Mouse (Mus musculus) left cerebral cortex, postnatal 4 days (tissue): ENCODE data around the gene Fndc3b. TPM values are rescaled to one million over a fixed set of nuclear protein-coding genes. Genes with fewer than 3 reads are reported as not detected.

ENCODE experiments used
- DNase-seq: peaks from one replicate; pipeline ENCODE4 v3.0.0-alpha.2; 2022
- intact Hi-C: fragments of 180-260 bp; cut with DNase I; formaldehyde crosslinking; loops from one replicate; pipeline ENCODE4 v1.15.1; 2025
- total RNA-seq, 2 experiments: library from RNA; stranded (reverse); gene quantifications; 2 replicates each; pipeline ENCODE4 v1.2.3; 2021

The Fndc3b gene
- total RNA-seq, 2 experiments from 2014 or later, result 25.9 to 26.4 TPM

- DNase-seq, result no peak
- intact Hi-C loops, result no loop called here
These were observed 110.5 kb downstream of the Fndc3b start for GRCm38 (mm10) chr3:27600645-27601044.

GRCm38 (mm10) chr3:27600197-27600596 is 110.9 kb downstream of the Fndc3b start:
- intact Hi-C loops, result no loop called here
- no peak for DNase-seq

- intact Hi-C loops, result no loop called here
- DNase-seq, result no peak
These were observed 112.4 kb downstream of the Fndc3b start for GRCm38 (mm10) chr3:27598437-27599382.

GRCm38 (mm10) chr3:27593485-27594138 is 117.5 kb downstream of the Fndc3b start:
- DNase-seq, result no peak
- intact Hi-C loops, result no loop called here

GRCm38 (mm10) chr3:27592728-27593484 is 118.2 kb downstream of the Fndc3b start:
- intact Hi-C loops, result no loop called here
- no peak for DNase-seq

- intact Hi-C loops, result no loop called here
- no peak for DNase-seq
These were observed 120.3 kb downstream of the Fndc3b start for GRCm38 (mm10) chr3:27590823-27591222.

GRCm38 (mm10) chr3:27589305-27589704 is 121.8 kb downstream of the Fndc3b start:
- no peak for DNase-seq

GRCm38 (mm10) chr3:27588604-27589003 is 122.5 kb downstream of the Fndc3b start:
- intact Hi-C loops, result no loop called here
- DNase-seq, result no peak

More at GRCm38 (mm10) chr3:27589305-27589704, 121.8 kb downstream of the Fndc3b start:
- intact Hi-C loops, result no loop called here

GRCm38 (mm10) chr3:27584607-27585605 is 126.2 kb downstream of the Fndc3b start:
- intact Hi-C loops, result no loop called here
- DNase-seq, result no peak

GRCm38 (mm10) chr3:27581931-27582840 is 128.9 kb downstream of the Fndc3b start:
- DNase-seq, result no peak

GRCm38 (mm10) chr3:27580956-27581355 is 130.2 kb downstream of the Fndc3b start:
- intact Hi-C loops, result no loop called here
- DNase-seq, result no peak

More at GRCm38 (mm10) chr3:27581931-27582840, 128.9 kb downstream of the Fndc3b start:
- intact Hi-C loops, result no loop called here

GRCm38 (mm10) chr3:27579894-27580613 is 131.1 kb downstream of the Fndc3b start:
- no peak for DNase-seq
- intact Hi-C loops, result loop anchor here (10.0 kb wide), 1 partner anchor 285 kb away; no protein-coding TSS in a partner anchor

- no peak for DNase-seq
- intact Hi-C loops, result loop anchor here (10.0 kb wide), 1 partner anchor 286 kb away; no protein-coding TSS in a partner anchor
These were observed 131.9 kb downstream of the Fndc3b start for GRCm38 (mm10) chr3:27579229-27579628.

- no peak for DNase-seq
- intact Hi-C loops, result loop anchor here (10.0 kb wide), 1 partner anchor 287 kb away; no protein-coding TSS in a partner anchor
These were observed 133.6 kb downstream of the Fndc3b start for GRCm38 (mm10) chr3:27577349-27578025.

- intact Hi-C loops, result loop anchor here (10.0 kb wide), 1 partner anchor 291 kb away; no protein-coding TSS in a partner anchor
These were observed 136.9 kb downstream of the Fndc3b start for GRCm38 (mm10) chr3:27574241-27574640.

GRCm38 (mm10) chr3:27573458-27573857 is 137.6 kb downstream of the Fndc3b start:
- intact Hi-C loops, result loop anchor here (10.0 kb wide), 1 partner anchor 291 kb away; no protein-coding TSS in a partner anchor
- no peak for DNase-seq

More at GRCm38 (mm10) chr3:27574241-27574640, 136.9 kb downstream of the Fndc3b start:
- DNase-seq, result no peak

GRCm38 (mm10) chr3:27572305-27572704 is 138.8 kb downstream of the Fndc3b start:
- intact Hi-C loops, result loop anchor here (10.0 kb wide), 1 partner anchor 292 kb away; no protein-coding TSS in a partner anchor
- DNase-seq, result no peak
